Mouse (Mus musculus) telencephalon, adult 2 months (tissue): Measurements from ENCODE around the gene Tfip11.
"Not testable (repeated sequence)": the region's sequence is repeated elsewhere in the genome, so short reads cannot be mapped to it uniquely, and the experiment has no call there.

Experiments used
- DNase-seq: peaks from one replicate; pipeline ENCODE4 v3.0.0-alpha.2; 2011; ENCODE audit warnings: low read depth, low spot score

Tfip11 gene

GRCm38 (mm10) chr5:112289819-112290535 lies 36.2 kb upstream of the Tfip11 start:
- DNase-seq, result no peak

- DNase-seq, result no peak
Measured at GRCm38 (mm10) chr5:112290536-112290880, 35.6 kb upstream of the Tfip11 start.

- DNase-seq, result no peak
Measured at GRCm38 (mm10) chr5:112291866-112292265, 34.3 kb upstream of the Tfip11 start.

- DNase-seq, result no peak
Measured at GRCm38 (mm10) chr5:112292343-112292980, 33.7 kb upstream of the Tfip11 start.

- no peak for DNase-seq
Measured at GRCm38 (mm10) chr5:112293800-112294199, 32.4 kb upstream of the Tfip11 start.

GRCm38 (mm10) chr5:112294696-112295095 lies 31.5 kb upstream of the Tfip11 start:
- no peak for DNase-seq

GRCm38 (mm10) chr5:112295162-112295561 lies 31.0 kb upstream of the Tfip11 start:
- DNase-seq, result no peak

- no peak for DNase-seq
Measured at GRCm38 (mm10) chr5:112295564-112295963, 30.6 kb upstream of the Tfip11 start.

GRCm38 (mm10) chr5:112296404-112297181 lies 29.6 kb upstream of the Tfip11 start:
- no peak for DNase-seq

- no peak for DNase-seq
Measured at GRCm38 (mm10) chr5:112297257-112297656, 28.9 kb upstream of the Tfip11 start.

GRCm38 (mm10) chr5:112298226-112298988 lies 27.8 kb upstream of the Tfip11 start:
- no peak for DNase-seq

GRCm38 (mm10) chr5:112299399-112299798 lies 26.8 kb upstream of the Tfip11 start:
- DNase-seq, result no peak

GRCm38 (mm10) chr5:112300112-112300511 lies 26.0 kb upstream of the Tfip11 start:
- no peak for DNase-seq

- DNase-seq, result no peak
Measured at GRCm38 (mm10) chr5:112300721-112301308, 25.3 kb upstream of the Tfip11 start.

- DNase-seq, result no peak
Measured at GRCm38 (mm10) chr5:112301694-112302093, 24.5 kb upstream of the Tfip11 start.

- no peak for DNase-seq
Measured at GRCm38 (mm10) chr5:112302310-112302709, 23.8 kb upstream of the Tfip11 start.

GRCm38 (mm10) chr5:112305842-112306241 lies 20.3 kb upstream of the Tfip11 start:
- no peak for DNase-seq

GRCm38 (mm10) chr5:112313222-112313885 lies 12.8 kb upstream of the Tfip11 start:
- no peak for DNase-seq

- DNase-seq, result no peak
Measured at GRCm38 (mm10) chr5:112316468-112316867, 9.7 kb upstream of the Tfip11 start.

- no peak for DNase-seq
Measured at GRCm38 (mm10) chr5:112317328-112317727, 8.8 kb upstream of the Tfip11 start.

GRCm38 (mm10) chr5:112319343-112319742 lies 6.8 kb upstream of the Tfip11 start:
- not testable (repeated sequence) for DNase-seq
